Mouse (Mus musculus) heart, postnatal 0 days (tissue): ENCODE results near the gene B3glct. TPM values are rescaled to one million over a fixed set of nuclear protein-coding genes. Genes with fewer than 3 reads are reported as not detected.

Experiments
- ATAC-seq: fragments of 200-750 bp; cut with Nextera tagmentation; 2 replicates; pipeline ENCODE4 v1.8.0; 2017; ENCODE audit warnings: low read depth, moderate number of reproducible peaks, moderate library complexity; ENCODE audit not compliant: insufficient read depth
- DNase-seq: peaks from one replicate; pipeline ENCODE4 v3.0.0-alpha.2; 2016; ENCODE audit warnings: low spot score
- H3K27ac ChIP-seq: fragments of 300-500 bp; sonication (generic); 2 replicates; pipeline ENCODE4 v1.5.1; 2014; ENCODE audit warnings: low read depth, mild to moderate bottlenecking
- H3K27me3 ChIP-seq: fragments of 300-500 bp; sonication (generic); 2 replicates; pipeline ENCODE4 v1.6.1; 2014; ENCODE audit warnings: low read length, mixed read lengths; ENCODE audit not compliant: control insufficient read depth, insufficient read depth
- H3K36me3 ChIP-seq: fragments of 300-500 bp; sonication (generic); replicated peaks from 2 replicates; pipeline ENCODE4 v1.6.1; 2014; ENCODE audit warnings: low read length, mixed read lengths; ENCODE audit not compliant: control insufficient read depth, insufficient read depth
- H3K4me1 ChIP-seq: fragments of 300-500 bp; sonication (generic); 2 replicates; pipeline ENCODE4 v1.6.1; 2014; ENCODE audit warnings: antibody characterized with exemption; ENCODE audit not compliant: control insufficient read depth, insufficient read depth
- H3K4me2 ChIP-seq: fragments of 300-500 bp; sonication (generic); 2 replicates; pipeline ENCODE4 v1.6.1; 2014; ENCODE audit warnings: low read depth, mild to moderate bottlenecking, low read length, moderate library complexity
- H3K4me3 ChIP-seq: fragments of 300-500 bp; sonication (generic); 2 replicates; pipeline ENCODE4 v1.5.1; 2014; ENCODE audit warnings: low read depth, low read length
- H3K9ac ChIP-seq: fragments of 300-500 bp; sonication (generic); replicated peaks from 2 replicates; pipeline ENCODE4 v1.6.1; 2014; ENCODE audit warnings: low read depth, low read length, mixed read lengths
- H3K9me3 ChIP-seq: fragments of 300-500 bp; sonication (generic); replicated peaks from 2 replicates; pipeline ENCODE4 v1.6.1; 2016; ENCODE audit warnings: low read length; ENCODE audit not compliant: control insufficient read depth
- CTCF ChIP-seq: IDR thresholded peaks from 2 replicates; pipeline ENCODE4 v1.5.1; 2016; ENCODE audit warnings: antibody characterized with exemption, control low read depth, low read depth
- EP300 ChIP-seq: IDR thresholded peaks from 2 replicates; pipeline ENCODE4 v1.6.1; 2016; ENCODE audit warnings: antibody characterized with exemption, low read depth
- WGBS: fragments of 180-500 bp; shearing (Covaris S2); extraction: QIAGEN DNeasy Blood & Tissue Kit; methylation state at CpG from one replicate; pipeline ENCODE4 v1.1.7; 2014; 5-methylcytosine and 5-hydroxymethylcytosine counted together
- polyA plus RNA-seq: library from polyadenylated mRNA; unstranded; fragments of >200 nt; fragmentation: Nextera tagmentation; extraction: Ambion mirVana; gene quantifications from 2 replicates; pipeline ENCODE4 v1.2.1, GENCODE M21; 2015
- total RNA-seq: library from RNA; depleted of rRNA; stranded (reverse); fragments of >200 nt; gene quantifications from 2 replicates; pipeline ENCODE4 v1.2.3, GENCODE M21; 2014; ENCODE audit warnings: low replicate concordance

B3glct gene
- total and polyA plus RNA-seq, 2 experiments from 2014 or later = 5.7 to 12.2 TPM

DNA sequence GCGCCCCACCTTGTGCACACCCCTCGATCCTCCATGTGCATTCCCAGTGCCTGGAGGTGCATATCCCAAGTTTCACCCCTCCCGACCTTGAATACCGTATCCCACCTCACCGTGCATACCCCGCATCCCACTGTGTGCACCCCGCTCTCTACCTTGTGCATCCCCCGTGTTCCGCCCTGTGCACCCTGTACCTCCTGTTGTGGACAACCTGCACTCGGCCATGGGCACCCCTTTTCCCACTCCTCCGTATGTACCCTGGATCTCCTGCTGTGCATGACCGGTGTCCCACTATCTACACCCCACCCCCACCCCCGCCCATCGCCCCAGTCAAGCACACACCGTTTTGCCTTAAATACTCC is 939 bp downstream of the B3glct start:
- Histone ChIP-seq H3K4me2 (peak overlapping the region; percentile 93), H3K4me3 (peak overlapping the region; percentile 94), H3K4me1 (peaks cover 7% of the 10 kb centered on the region), H3K36me3 (no peaks in the 10 kb centered on the region), H3K9ac (no peak overlapping the region; the same call in 1 of the 2 replicates), H3K27ac (no peak overlapping the region), H3K9me3 (no peaks in the 10 kb centered on the region), H3K27me3 (no peaks in the 10 kb centered on the region)
- WGBS = 3% methylated on average over 15 of the region's 15 CpGs
- TF ChIP-seq EP300 (no peak), CTCF (no peak)
- DNase-seq = no peak
- ATAC-seq = no peak

DNA sequence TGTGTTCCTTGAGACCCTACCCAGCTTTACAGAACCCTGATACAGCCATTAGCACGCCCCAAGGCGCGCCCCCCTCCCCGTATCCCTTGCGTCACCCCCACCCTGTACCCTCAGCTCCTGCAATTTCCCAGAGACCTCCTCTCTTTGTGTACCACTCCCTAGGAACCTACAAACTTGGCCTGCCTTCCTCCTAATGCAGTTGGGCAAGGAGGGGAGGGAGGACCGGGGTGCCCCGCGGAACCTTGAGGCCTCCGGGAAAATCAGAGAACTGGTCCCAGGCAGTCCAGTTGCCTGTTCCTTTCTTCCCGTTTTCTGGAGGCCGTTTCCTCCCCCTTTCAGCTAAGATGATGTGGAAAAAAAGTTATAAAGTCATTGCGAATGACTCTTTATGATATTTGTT is 1.3 kb downstream of the B3glct start:
- DNase-seq (no peak), ATAC-seq (no peak)
- Histone ChIP-seq H3K4me1 (peaks cover 7% of the 10 kb centered on the region), H3K4me3 (peak overlapping the region; percentile 94), H3K27me3 (no peaks in the 10 kb centered on the region), H3K27ac (no peak overlapping the region), H3K9me3 (no peaks in the 10 kb centered on the region), H3K4me2 (peak overlapping the region; percentile 93), H3K9ac (no peak overlapping the region), H3K36me3 (no peaks in the 10 kb centered on the region)
- no peak for TF ChIP-seq CTCF
- no peak for TF ChIP-seq EP300
- 12% methylated on average over 12 of the region's 12 CpGs for WGBS

DNA sequence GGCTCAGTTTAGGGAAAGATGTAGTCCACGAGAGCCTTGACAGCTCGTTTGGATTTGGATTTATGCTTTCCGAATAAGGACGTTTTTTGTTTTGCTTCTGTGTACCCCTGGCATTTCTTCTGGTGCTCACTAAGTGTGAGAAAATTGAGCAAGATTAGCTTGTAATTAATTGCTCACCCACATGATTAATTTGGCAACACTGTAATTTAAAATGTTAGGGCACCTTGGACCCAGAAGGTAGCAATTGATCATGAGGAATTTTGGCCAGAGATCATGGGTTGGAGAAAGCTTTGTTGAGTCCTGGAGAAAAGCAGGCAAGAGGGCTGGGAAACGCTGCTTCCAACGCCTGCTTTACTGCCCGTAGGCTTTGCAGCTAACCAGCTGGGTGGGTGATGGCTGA is 1.9 kb downstream of the B3glct start:
- H3K4me2 ChIP-seq = no peak overlapping the region
- no peaks in the 10 kb centered on the region for H3K9me3 ChIP-seq
- H3K27ac ChIP-seq = no peak overlapping the region
- WGBS = 74% methylated on average over 7 of the region's 7 CpGs
- no peak overlapping the region for H3K9ac ChIP-seq
- H3K27me3 ChIP-seq = no peaks in the 10 kb centered on the region
- DNase-seq (no peak), ATAC-seq (no peak)
- H3K36me3 ChIP-seq = no peaks in the 10 kb centered on the region
- H3K4me1 ChIP-seq = peaks cover 7% of the 10 kb centered on the region
- H3K4me3 ChIP-seq = no peak overlapping the region
- TF ChIP-seq CTCF (no peak), EP300 (no peak)

DNA sequence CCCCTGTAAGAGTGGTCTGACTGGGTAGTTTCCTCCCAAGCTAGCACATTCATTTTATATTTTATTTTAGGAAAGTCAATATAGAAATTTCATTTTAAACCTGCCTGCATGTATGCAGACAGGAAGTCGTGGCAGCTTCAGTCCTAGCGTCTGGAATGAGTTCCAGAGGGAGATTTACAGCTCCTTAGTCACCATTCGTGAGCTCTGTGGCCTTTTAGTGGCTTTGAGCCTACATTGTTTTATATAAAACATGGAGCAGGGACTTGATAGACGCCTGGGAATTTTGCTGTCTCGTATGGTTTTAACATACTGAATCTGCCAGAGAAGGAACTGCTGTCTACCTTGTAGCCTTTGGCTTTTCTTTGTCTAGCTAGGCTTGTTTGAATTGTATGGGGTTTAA is 2.9 kb downstream of the B3glct start:
- H3K9me3 ChIP-seq = no peaks in the 10 kb centered on the region
- H3K9ac ChIP-seq = no peak overlapping the region
- H3K4me3 ChIP-seq = no peak overlapping the region
- no peak overlapping the region for H3K4me2 ChIP-seq
- TF ChIP-seq CTCF = no peak
- TF ChIP-seq EP300 = no peak
- DNase-seq (no peak), ATAC-seq (no peak)
- no peak overlapping the region for H3K27ac ChIP-seq
- 70% methylated on average over 5 of the region's 5 CpGs for whole genome bisulfite sequencing
- H3K4me1 ChIP-seq = peaks cover 7% of the 10 kb centered on the region
- no peaks in the 10 kb centered on the region for H3K36me3 ChIP-seq
- H3K27me3 ChIP-seq = no peaks in the 10 kb centered on the region

DNA sequence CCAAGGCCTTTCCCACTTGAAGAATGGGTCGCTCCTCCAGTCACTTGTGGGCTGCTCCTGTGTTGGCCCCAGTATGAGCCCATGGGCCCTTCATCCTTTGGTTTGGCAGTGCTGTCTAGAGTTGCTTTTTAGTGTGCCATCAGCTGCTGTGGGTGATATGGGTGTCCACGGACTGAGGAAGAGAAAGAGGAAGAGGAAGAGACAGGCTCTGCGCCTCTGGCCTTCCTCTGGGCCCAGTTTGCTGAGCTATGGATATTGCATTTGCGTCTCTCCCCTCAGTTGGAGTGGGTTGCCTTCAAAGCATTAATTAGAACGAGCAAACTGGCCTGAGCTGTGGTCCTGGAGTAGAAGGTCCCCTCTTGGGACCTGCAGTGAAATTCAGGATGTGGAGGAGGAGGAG is 11.8 kb downstream of the B3glct start:
- ATAC-seq = no peak
- Histone ChIP-seq H3K4me2 (no peak overlapping the region), H3K4me3 (no peak overlapping the region), H3K27me3 (no peaks in the 10 kb centered on the region), H3K4me1 (no peaks in the 10 kb centered on the region), H3K9me3 (no peaks in the 10 kb centered on the region), H3K9ac (no peak overlapping the region), H3K36me3 (no peaks in the 10 kb centered on the region), H3K27ac (no peak overlapping the region)
- TF ChIP-seq CTCF = no peak
- TF ChIP-seq EP300 = no peak
- no peak for DNase-seq
- WGBS = 65% methylated on average over 5 of the region's 5 CpGs

GRCm38 (mm10) chr5:149692548-149692947 is 14.5 kb downstream of the B3glct start:
- Histone ChIP-seq H3K9me3 (no peaks in the 10 kb centered on the region), H3K27ac (no peak overlapping the region), H3K27me3 (no peaks in the 10 kb centered on the region), H3K4me3 (no peak overlapping the region), H3K36me3 (no peaks in the 10 kb centered on the region), H3K4me1 (no peaks in the 10 kb centered on the region), H3K4me2 (no peak overlapping the region), H3K9ac (no peak overlapping the region)
- TF ChIP-seq CTCF = no peak
- no peak for TF ChIP-seq EP300
- ATAC-seq (no peak), DNase-seq (no peak)
- 78% methylated on average over 11 of the region's 11 CpGs for WGBS
